Mouse (Mus musculus): ENCODE measurements around the gene Mtg2.

DNA sequence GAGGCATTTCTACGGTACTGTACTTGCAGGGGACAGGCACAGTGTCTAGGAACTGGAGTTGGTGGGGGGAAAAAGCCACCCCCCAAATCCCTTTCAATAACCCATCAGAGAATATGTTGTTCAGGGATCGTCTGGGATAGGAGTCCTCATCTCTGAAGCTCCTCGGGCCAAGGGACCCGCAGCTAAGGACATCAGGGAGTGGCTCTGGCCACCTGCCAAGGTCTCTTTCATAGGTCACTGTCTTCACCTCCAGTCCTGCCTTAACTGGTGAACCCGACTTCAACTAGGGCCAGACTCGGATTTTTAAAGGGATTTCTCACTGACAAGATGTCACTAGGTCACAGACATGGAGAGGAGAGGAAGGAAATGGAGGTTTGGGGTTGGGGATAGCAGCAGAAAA lies 37.9 kb downstream of the Mtg2 start:
- TF ChIP-seq CTCF (IDR thresholded peaks at IDR 0.05; ENCODE audit: extremely low read depth, insufficient read depth, low read length) (no peak), POLR2A (IDR thresholded peaks at IDR 0.05; ENCODE audit: extremely low read depth, insufficient read depth, low read length) (no peak)
